Mouse (Mus musculus) heart, adult 2 months (tissue): ENCODE measurements around the gene Ube2l3.

Source experiments
- CTCF ChIP-seq: fragments of 200-600 bp; IDR thresholded peaks from 2 replicates; pipeline ENCODE4 v1.8.1; 2022; ENCODE audit warnings: antibody characterized with exemption, mild to moderate bottlenecking, moderate library complexity
- EP300 ChIP-seq: fragments of 200-500 bp; IDR thresholded peaks from 2 replicates; pipeline ENCODE4 v1.6.1; 2011; ENCODE audit warnings: low read depth, low read length, control low read depth; ENCODE audit not compliant: insufficient read depth
- POLR2A ChIP-seq: fragments of 200-500 bp; IDR thresholded peaks from 2 replicates; pipeline ENCODE4 v1.6.1; 2011; ENCODE audit warnings: mild to moderate bottlenecking, low read depth, low read length, control low read depth; ENCODE audit not compliant: insufficient read depth

GRCm38 (mm10) chr16:17137355-17137754, 65.1 kb downstream of the Ube2l3 start:
- TF ChIP-seq CTCF (no peak), POLR2A (no peak), EP300 (no peak)
